Mouse (Mus musculus): ENCODE results near the gene Ppat. TPM values are rescaled to one million over a fixed set of nuclear protein-coding genes. Genes with fewer than 3 reads are reported as not detected.
A peak's percentile ranks its signal among the peaks of the same experiment; 100 is the strongest.

Ppat gene
- total RNA-seq (2012; rRNA removed) (65.8 and 88.2 TPM in 2 replicates), total RNA-seq (2014; rRNA removed) (156 and 162 TPM in 2 replicates), polyA plus RNA-seq (2012; ENCODE audit: insufficient read length, low read depth) (118 and 125 TPM in 2 replicates)

DNA sequence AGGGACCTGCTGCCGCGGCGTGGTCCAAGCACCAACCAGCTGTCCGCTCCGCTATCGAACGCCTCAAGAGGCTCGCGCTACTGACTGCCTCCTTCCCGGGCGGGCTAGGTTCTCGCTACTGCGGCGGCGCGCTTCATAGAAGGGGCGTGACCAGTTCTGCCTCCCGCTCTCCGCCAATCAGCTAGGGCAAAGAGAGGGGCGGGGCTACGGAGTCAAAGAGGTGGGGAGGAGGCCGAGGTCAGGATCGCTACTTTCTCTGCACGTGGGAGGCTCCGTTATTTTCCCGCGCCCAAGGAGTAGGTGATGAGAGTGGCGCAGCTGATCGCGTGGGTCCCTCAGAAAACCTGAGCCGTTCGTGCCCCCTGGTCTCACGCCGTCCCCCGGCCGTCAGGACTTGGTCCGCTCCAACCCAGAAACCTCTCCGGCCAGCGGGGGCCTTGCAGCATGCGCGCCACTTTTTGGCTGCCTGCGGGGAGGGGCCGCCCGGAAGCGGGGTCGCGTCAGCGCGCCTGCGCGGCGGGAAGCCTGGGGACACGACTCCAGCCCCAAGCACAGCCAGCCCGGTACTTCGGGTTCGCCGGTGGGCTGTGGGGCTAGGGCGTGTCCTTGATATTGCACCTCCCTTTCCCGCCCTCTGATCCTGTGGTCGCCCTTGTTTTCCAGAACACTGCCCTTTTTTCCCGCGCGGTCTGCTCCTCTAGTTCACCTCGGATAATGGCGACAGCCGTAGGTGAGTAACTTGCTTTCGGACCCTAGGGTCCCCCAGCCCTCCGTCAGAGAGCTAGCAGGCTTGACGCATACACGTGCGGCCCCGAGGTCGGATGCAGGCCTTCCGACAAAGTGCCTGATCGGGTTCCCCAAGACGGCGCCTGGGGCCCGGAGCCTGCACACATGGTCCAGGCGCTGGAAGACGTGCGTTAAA lies at the start of gene Ppat, which contains the start of gene Paics:
Gene Ppat (minus strand): TSS at position 473 of the 922 bp plus-strand sequence.
Gene Paics (plus strand): TSS at position 202 of the 922 bp plus-strand sequence.
- peak within 1 kb of the TSS; percentile 72 to 97 (median 94) for H3K4me3 ChIP-seq (replicated peaks in 1 of 3; ENCODE audit: low read depth in 2 of 3, low read length in 2 of 3, poor library complexity in 1 of 3)
- in situ Hi-C loops (cut with MboI; ENCODE audit: low pct_ligation_motif_present, low pct_unique_long_range_greater_than_20kb, low sequenced_read_pairs) = loop anchor here (5.0 kb wide), 1 partner anchor 39 kb away; no protein-coding TSS in a partner anchor
- peaks cover 3 to 43% of the 10 kb centered on the region in 2 experiments for H3K36me3 ChIP-seq (replicated peaks in 1 of 2; ENCODE audit: control insufficient read depth in 1 of 2, insufficient read depth in 1 of 2, low read length in 1 of 2)
- peak within 1 kb of the TSS; percentile 68 for H3K27ac ChIP-seq (ENCODE audit: insufficient read depth, low read depth)
- DNase-seq (ENCODE audit: extremely low read depth) = peak; percentile 98
- dilution Hi-C loops (cut with MboI; ENCODE audit: extremely low pct_ligation_motif_present, extremely low pct_unique_long_range_greater_than_20kb, low sequenced_read_pairs) = no loop called here
- H3K27me3 ChIP-seq (replicated peaks) = no peaks in the 10 kb centered on the region
- TF ChIP-seq UBTF (IDR thresholded peaks at IDR 0.05; ENCODE audit: low read depth, low read length) (0 out of 2 replicates have a peak, but pooled peaks have one; percentile 49), PAX5 (IDR thresholded peaks at IDR 0.05; ENCODE audit: low read length) (no peak), HCFC1 (IDR thresholded peaks at IDR 0.05; ENCODE audit: low read depth, low read length) (peak; percentile 80), MAX (IDR thresholded peaks at IDR 0.05; ENCODE audit: low read length) (peak; percentile 84), BHLHE40 (IDR thresholded peaks at IDR 0.05; ENCODE audit: low read depth, low read length) (peak; percentile 90), CTCF (conservative IDR thresholded peaks at IDR 0.05 in 1 of 2, IDR thresholded peaks at IDR 0.05 in 1 of 2; ENCODE audit: low read depth in 2 of 2, low read length in 2 of 2) (no peak), CHD1 (IDR thresholded peaks at IDR 0.05; ENCODE audit: low read depth, low read length) (no peak; the same call in 1 of the 2 replicates), GABPA (IDR thresholded peaks at IDR 0.05; ENCODE audit: insufficient replicate concordance, low read depth, low read length) (no peak), MEF2A (IDR thresholded peaks at IDR 0.05; ENCODE audit: borderline replicate concordance, low read depth, low read length) (peak; percentile 54), MAFK (IDR thresholded peaks at IDR 0.05; ENCODE audit: insufficient replicate concordance, low read length) (no peak), MYC (IDR thresholded peaks at IDR 0.05; ENCODE audit: low read depth, low read length) (peak; percentile 64; the same call in 1 of the 2 replicates), ZMIZ1 (IDR thresholded peaks at IDR 0.05; ENCODE audit: low read depth, low read length) (peak; percentile 83), CHD2 (IDR thresholded peaks at IDR 0.05; ENCODE audit: low read length) (peak; percentile 53; the same call in 1 of the 2 replicates), MXI1 (IDR thresholded peaks at IDR 0.05; ENCODE audit: low read depth, low read length) (peak; percentile 94), ELF1 (IDR thresholded peaks at IDR 0.05; ENCODE audit: low read depth, low read length) (peak; percentile 92), NRF1 (IDR thresholded peaks at IDR 0.05; ENCODE audit: low read depth, low read length) (peak; percentile 90), POLR2A (IDR thresholded peaks at IDR 0.05; ENCODE audit: low read depth, low read length) (peak; percentile 95), ETS1 (conservative IDR thresholded peaks at IDR 0.05; ENCODE audit: low read depth, low read length) (no peak; the same call in 1 of the 2 replicates), TCF12 (IDR thresholded peaks at IDR 0.05; ENCODE audit: low read depth, low read length) (peak; percentile 82), ZNF384 (IDR thresholded peaks at IDR 0.05; ENCODE audit: low read depth, low read length) (peak; percentile 29), JUN (IDR thresholded peaks at IDR 0.05; ENCODE audit: insufficient read depth, low read depth, low read length) (no peak), USF1 (IDR thresholded peaks at IDR 0.05; ENCODE audit: low read depth, low read length) (no peak), KAT2A (IDR thresholded peaks at IDR 0.05; ENCODE audit: insufficient replicate concordance, low read length) (peak; percentile 84; the same call in 1 of the 2 replicates), RCOR1 (conservative IDR thresholded peaks at IDR 0.05; ENCODE audit: low read depth, low read length) (peak; percentile 65; the same call in 1 of the 2 replicates), TBP (conservative IDR thresholded peaks at IDR 0.05; ENCODE audit: low read depth, low read length) (peak; percentile 80; the same call in 1 of the 2 replicates), EP300 (IDR thresholded peaks at IDR 0.05; ENCODE audit: low read length) (no peak), NELFE (IDR thresholded peaks at IDR 0.05; ENCODE audit: low read depth, low read length) (peak; percentile 91), IRF4 (IDR thresholded peaks at IDR 0.05; ENCODE audit: low read depth, low read length) (peak; percentile 54), E2F4 (IDR thresholded peaks at IDR 0.05; ENCODE audit: insufficient replicate concordance, low read depth, low read length) (peak; percentile 97), MAZ (IDR thresholded peaks at IDR 0.05; ENCODE audit: low read depth, low read length) (peak; percentile 95), SIN3A (IDR thresholded peaks at IDR 0.05; ENCODE audit: low read length) (peak; percentile 99), JUND (conservative IDR thresholded peaks at IDR 0.05; ENCODE audit: low read depth, low read length) (no peak), ZKSCAN1 (IDR thresholded peaks at IDR 0.05; ENCODE audit: borderline replicate concordance, low read depth, low read length) (no peak), POLR2AphosphoS2 (IDR thresholded peaks at IDR 0.05; ENCODE audit: low read depth, low read length) (peak; percentile 61; the same call in 1 of the 2 replicates)
- H3K79me2 ChIP-seq (replicated peaks; ENCODE audit: control insufficient read depth, extremely low read depth, insufficient read depth, poor library complexity, severe bottlenecking) = peaks cover 82% of the 10 kb centered on the region
- peak within 1 kb of the TSS; percentile 82 for H3K9ac ChIP-seq (ENCODE audit: insufficient read depth, low read depth)
- peaks cover 11 to 50% of the 10 kb centered on the region in 2 experiments; a peak in 3 of 4 replicates for H3K4me1 ChIP-seq (ENCODE audit: control insufficient read depth in 1 of 2, insufficient read depth in 2 of 2)
- peak within 1 kb of the TSS; percentile 96 for H3K4me2 ChIP-seq (ENCODE audit: insufficient read depth, low read depth, poor library complexity, severe bottlenecking)
- H3K9me3 ChIP-seq (replicated peaks; ENCODE audit: low read length) = no peaks in the 10 kb centered on the region
